In the genomic region with DNA sequence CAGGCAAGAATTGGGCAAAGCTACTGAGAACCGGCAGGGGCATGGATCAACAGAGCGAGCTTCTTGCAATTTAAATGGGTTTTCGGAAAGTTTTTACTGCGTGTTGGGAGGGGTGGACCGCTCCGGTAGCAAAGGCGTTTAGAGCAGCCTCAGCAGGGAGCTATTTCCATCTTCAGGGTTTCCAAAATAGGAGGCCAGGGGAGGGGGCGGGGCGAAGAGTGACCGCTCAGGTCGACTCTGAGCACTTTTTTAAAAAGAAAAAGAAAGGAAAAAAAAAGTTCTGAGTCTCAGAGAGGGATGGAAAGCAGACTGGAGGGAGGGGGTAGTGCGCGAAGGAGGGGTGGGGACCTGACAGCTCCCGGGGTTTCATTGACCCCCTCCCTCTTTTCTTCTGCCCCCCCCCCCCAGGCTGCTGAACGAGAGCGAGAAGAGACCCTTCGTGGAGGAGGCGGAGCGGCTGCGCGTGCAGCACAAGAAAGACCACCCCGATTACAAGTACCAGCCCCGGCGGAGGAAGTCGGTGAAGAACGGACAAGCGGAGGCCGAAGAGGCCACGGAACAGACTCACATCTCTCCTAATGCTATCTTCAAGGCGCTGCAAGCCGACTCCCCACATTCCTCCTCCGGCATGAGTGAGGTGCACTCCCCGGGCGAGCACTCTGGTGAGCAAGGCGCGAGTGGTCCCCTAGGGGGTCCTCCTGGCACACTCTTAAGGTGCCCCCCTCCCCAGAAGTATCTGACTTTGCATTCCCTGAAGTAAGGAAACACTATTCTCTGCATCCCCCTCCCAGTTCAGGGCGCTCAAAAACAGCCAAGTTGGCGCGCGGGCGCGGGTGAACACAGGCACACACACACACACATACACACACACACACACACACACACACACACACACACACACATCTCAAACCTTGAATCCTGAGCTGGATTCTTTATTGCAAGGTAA, we compare ENCODE assay signal across 8 mouse cellular contexts. TPM values are rescaled to one million over a fixed set of nuclear protein-coding genes. Genes with fewer than 3 reads are reported as not detected.
DNase-seq lines count a peak whose midpoint lies in the region; ATAC-seq and TF ChIP-seq lines count a peak whose summit lies in the region.

No protein-coding gene starts in this region.

- H3K27me3 ChIP-seq in embryonic facial prominence, embryonic 12.5 days, result no peaks in the 10 kb centered on the region
- H3K27me3 ChIP-seq in intestine, embryonic 15.5 days (replicated peaks), result peaks cover 6% of the 10 kb centered on the region
- H3K27me3 ChIP-seq in neural tube, embryonic 12.5 days (replicated peaks), result peaks cover 5% of the 10 kb centered on the region; the same call in 1 of the 2 replicates

- intact Hi-C loops in gastrocnemius, adult 2 months (cut with DNase I), result no loop called here
- intact Hi-C loops in gastrocnemius, postnatal 14 days (cut with DNase I; ENCODE audit: low total_unique reads), result loop anchor here (10.0 kb wide), 1 partner anchor 381 kb away; no protein-coding TSS in a partner anchor

- H3K36me3 ChIP-seq in embryonic facial prominence, embryonic 12.5 days, result peaks cover 10% of the 10 kb centered on the region; the same call in 1 of the 2 replicates
- no peaks in the 10 kb centered on the region for H3K36me3 ChIP-seq in intestine, embryonic 15.5 days
- peaks cover 9% of the 10 kb centered on the region for H3K36me3 ChIP-seq in neural tube, embryonic 12.5 days

- 0 out of 2 replicates have a peak overlapping the region, but pooled peaks have one; percentile 10 for H3K27ac ChIP-seq in gastrocnemius, adult 2 months
- peak overlapping the region; percentile 92 for H3K27ac ChIP-seq in embryonic facial prominence, embryonic 12.5 days
- peak overlapping the region; percentile 70 for H3K27ac ChIP-seq in intestine, embryonic 15.5 days
- H3K27ac ChIP-seq in neural tube, embryonic 12.5 days, result peak overlapping the region; percentile 17; the same call in 1 of the 2 replicates

- TF ChIP-seq CTCF in gastrocnemius, adult 2 months (IDR thresholded peaks at IDR 0.05), result no peak

- peak; percentile 22 for DNase-seq in gastrocnemius, adult 2 months
- DNase-seq in gastrocnemius, postnatal 4 days (ENCODE audit: low spot score in 2 of 2), result no peak
- DNase-seq in 3134 (ENCODE audit: extremely low read depth, insufficient read length, low spot score), result peak; percentile 78
- DNase-seq in gastrocnemius, postnatal 14 days, result no peak
- no peak for DNase-seq in urinary bladder, postnatal 10 days (ENCODE audit: low spot score)

- H3K4me3 ChIP-seq in gastrocnemius, adult 2 months, result peak overlapping the region; percentile 82
- peak overlapping the region; percentile 73 for H3K4me3 ChIP-seq in embryonic facial prominence, embryonic 12.5 days
- peak overlapping the region; percentile 70 for H3K4me3 ChIP-seq in intestine, embryonic 15.5 days (replicated peaks)
- peak overlapping the region; percentile 81 for H3K4me3 ChIP-seq in neural tube, embryonic 12.5 days

- whole genome bisulfite sequencing in embryonic facial prominence, embryonic 12.5 days, result under 1% methylated on average over 42 of the region's 42 CpGs
- WGBS in intestine, embryonic 15.5 days, result under 1% methylated on average over 40 of the region's 42 CpGs
- under 1% methylated on average over 42 of the region's 42 CpGs for WGBS in neural tube, embryonic 12.5 days

- H3K4me2 ChIP-seq in embryonic facial prominence, embryonic 12.5 days (replicated peaks), result peak overlapping the region; percentile 93
- peak overlapping the region; percentile 93 for H3K4me2 ChIP-seq in intestine, embryonic 15.5 days (replicated peaks)
- H3K4me2 ChIP-seq in neural tube, embryonic 12.5 days (replicated peaks), result peak overlapping the region; percentile 96

- H3K9me3 ChIP-seq in embryonic facial prominence, embryonic 12.5 days, result no peaks in the 10 kb centered on the region
- no peaks in the 10 kb centered on the region for H3K9me3 ChIP-seq in intestine, embryonic 15.5 days
- no peaks in the 10 kb centered on the region for H3K9me3 ChIP-seq in neural tube, embryonic 12.5 days

- no peak for ATAC-seq in embryonic facial prominence, embryonic 12.5 days (ENCODE audit: insufficient number of reproducible peaks, insufficient read depth, low FRiP score, low TSS enrichment)
- peak; percentile 9 for ATAC-seq in intestine, embryonic 15.5 days
- ATAC-seq in neural tube, embryonic 12.5 days (ENCODE audit: low FRiP score, low read depth), result no peak

- peaks cover 41% of the 10 kb centered on the region for H3K4me1 ChIP-seq in embryonic facial prominence, embryonic 12.5 days
- H3K4me1 ChIP-seq in intestine, embryonic 15.5 days (replicated peaks), result peaks cover 35% of the 10 kb centered on the region
- H3K4me1 ChIP-seq in neural tube, embryonic 12.5 days, result peaks cover 38% of the 10 kb centered on the region

- H3K9ac ChIP-seq in embryonic facial prominence, embryonic 12.5 days, result peak overlapping the region; percentile 77
- peak overlapping the region; percentile 65 for H3K9ac ChIP-seq in intestine, embryonic 15.5 days
- peak overlapping the region; percentile 86 for H3K9ac ChIP-seq in neural tube, embryonic 12.5 days

RNA-seq across cellular contexts. Expression of a gene that starts 1.6 kb away (rescaled TPM):
- total RNA-seq in gastrocnemius, adult 2 months (2021), result 1 to 10 TPM; 2.3 to 3.4 TPM
- total RNA-seq in gastrocnemius, postnatal 4 days (2021), result 1 to 10 TPM; 3.1 to 4.0 TPM
- polyA plus RNA-seq in embryonic facial prominence, embryonic 12.5 days (2016; fragmentation: Nextera tagmentation; extraction: Ambion mirVana), result 138 and 149 TPM in 2 replicates
- polyA plus RNA-seq in intestine, embryonic 15.5 days (2015; fragmentation: Nextera tagmentation; extraction: Ambion mirVana), result 35.0 and 41.2 TPM in 2 replicates
- polyA plus RNA-seq in neural tube, embryonic 12.5 days (2016; fragmentation: Nextera tagmentation; extraction: Ambion mirVana), result 121 and 124 TPM in 2 replicates
- 1 to 10 TPM; 1.7 to 3.2 TPM for total RNA-seq in gastrocnemius, postnatal 14 days (2021)

Comparison
In these comparisons a context has a peak if more than half of its experiments do, and no peak if none do; other contexts are left out.
1. DNase-seq: peak in gastrocnemius, adult 2 months (single experiment) and 3134 (single experiment); none in gastrocnemius, postnatal 4 days (0 of 2), gastrocnemius, postnatal 14 days (single experiment) and urinary bladder, postnatal 10 days (single experiment).
2. H3K27ac ChIP-seq: peak in every context shown above with its lines; median percentile 92 in embryonic facial prominence, embryonic 12.5 days; 70 in intestine, embryonic 15.5 days; 17 in neural tube, embryonic 12.5 days; 10 in gastrocnemius, adult 2 months.
3. Peak in every context shown above with its lines, with median percentiles within 50 percentile points of each other: H3K4me3 ChIP-seq, H3K4me2 ChIP-seq and H3K9ac ChIP-seq.